Mouse (Mus musculus) cortical plate, adult 2 months (tissue): ENCODE measurements around the gene 6030468B19Rik.

Experiments
- CTCF ChIP-seq: fragments of 200-500 bp; IDR thresholded peaks from 2 replicates; pipeline ENCODE4 v1.5.1; 2011; ENCODE audit warnings: mild to moderate bottlenecking, control low read depth, low read length; ENCODE audit not compliant: insufficient read depth; ENCODE audit errors: extremely low read depth
- POLR2A ChIP-seq: fragments of 200-500 bp; IDR thresholded peaks from 2 replicates; pipeline ENCODE4 v1.6.1; 2011; ENCODE audit warnings: mild to moderate bottlenecking, low read length, control low read depth; ENCODE audit not compliant: insufficient read depth; ENCODE audit errors: extremely low read depth

GRCm38 (mm10) chr11:117777111-117777510, 20.3 kb upstream of the 6030468B19Rik start:
- TF ChIP-seq POLR2A = no peak
- TF ChIP-seq CTCF = no peak
